ENCODE assay signal across 17 mouse cellular contexts in genomic region chr4:54896017-54896416, GRCm38 (mm10). TPM values are rescaled to one million over a fixed set of nuclear protein-coding genes. Genes with fewer than 3 reads are reported as not detected.
A peak's percentile ranks its signal among the peaks of the same experiment; 100 is the strongest.
DNase-seq lines count a peak whose midpoint lies in the region; ATAC-seq and TF ChIP-seq lines count a peak whose summit lies in the region.
"Had no signal": no experiment of that assay in that cellular context is flagged by ENCODE, and none has a peak within 500 bp of the region (broad histone marks: within the 10 kb centered on the region; RNA-seq: fewer than 3 reads in every experiment).

No protein-coding gene starts in this region.

- H3K4me2 ChIP-seq in forebrain, embryonic 13.5 days: no peak overlapping the region
- H3K4me2 ChIP-seq in forebrain, embryonic 11.5 days (ENCODE audit: low read depth, low read length, severe bottlenecking): no peak overlapping the region
- no peak overlapping the region for H3K4me2 ChIP-seq in forebrain, embryonic 15.5 days (replicated peaks)
- H3K4me2 ChIP-seq in forebrain, postnatal 0 days (ENCODE audit: low read depth): no peak overlapping the region
- H3K4me2 ChIP-seq: embryonic facial prominence, embryonic 12.5 days had no signal

- no peaks in the 10 kb centered on the region for H3K36me3 ChIP-seq in forebrain, embryonic 13.5 days (ENCODE audit: poor library complexity, severe bottlenecking)
- H3K36me3 ChIP-seq in forebrain, embryonic 11.5 days (ENCODE audit: control insufficient read depth, insufficient read depth, low read length): no peaks in the 10 kb centered on the region
- H3K36me3 ChIP-seq in forebrain, embryonic 15.5 days: no peaks in the 10 kb centered on the region
- H3K36me3 ChIP-seq in forebrain, embryonic 10.5 days (replicated peaks): no peaks in the 10 kb centered on the region
- no peaks in the 10 kb centered on the region for H3K36me3 ChIP-seq in forebrain, postnatal 0 days (ENCODE audit: insufficient read depth)
- H3K36me3 ChIP-seq: embryonic facial prominence, embryonic 10.5 days; embryonic facial prominence, embryonic 12.5 days had no signal

- no peak for TF ChIP-seq CTCF in forebrain, postnatal 0 days (IDR thresholded peaks at IDR 0.05; ENCODE audit: low read depth)

- DNase-seq in forebrain, embryonic 11.5 days (ENCODE audit: low spot score): no peak
- DNase-seq in forebrain, embryonic 10.5 days (ENCODE audit: extremely low spot score, low spot score): no peak
- DNase-seq in forebrain, postnatal 0 days: no peak
- no peak for DNase-seq in spleen, postnatal 14 days (ENCODE audit: low spot score in 2 of 2)
- DNase-seq: adrenal gland, adult 2 months; adrenal gland, postnatal 10 days; adrenal gland, postnatal 25 days; cerebellum, adult 11-12 months; cerebellum, adult 2 months; cerebellum, adult 9-10 months; cerebellum, postnatal 10 days; cerebellum, postnatal 25 days had no signal

- 0 out of 2 replicates have a peak, but pooled peaks have one; percentile 33 for ATAC-seq in forebrain, embryonic 13.5 days
- no peak for ATAC-seq in forebrain, embryonic 11.5 days (replicated peaks; ENCODE audit: low FRiP score)
- ATAC-seq in forebrain, embryonic 15.5 days (replicated peaks): peak; percentile 51; the same call in 1 of the 2 replicates
- peak; percentile 40; the same call in 1 of the 2 replicates for ATAC-seq in forebrain, postnatal 0 days

- no peak overlapping the region for H3K4me3 ChIP-seq in forebrain, embryonic 13.5 days
- no peak overlapping the region for H3K4me3 ChIP-seq in forebrain, embryonic 11.5 days (ENCODE audit: low read depth, low read length)
- no peak overlapping the region for H3K4me3 ChIP-seq in forebrain, embryonic 15.5 days
- no peak overlapping the region for H3K4me3 ChIP-seq in forebrain, embryonic 10.5 days
- H3K4me3 ChIP-seq in forebrain, postnatal 0 days (ENCODE audit: low read depth, low read length): no peak overlapping the region
- H3K4me3 ChIP-seq: embryonic facial prominence, embryonic 10.5 days; embryonic facial prominence, embryonic 12.5 days had no signal

- no peak overlapping the region for H3K9ac ChIP-seq in forebrain, embryonic 13.5 days
- no peak overlapping the region for H3K9ac ChIP-seq in forebrain, embryonic 11.5 days (ENCODE audit: low read length)
- H3K9ac ChIP-seq in forebrain, embryonic 15.5 days (replicated peaks): no peak overlapping the region
- no peak overlapping the region for H3K9ac ChIP-seq in forebrain, postnatal 0 days
- H3K9ac ChIP-seq: embryonic facial prominence, embryonic 12.5 days had no signal

- WGBS in forebrain, embryonic 13.5 days: 76% methylated on average over 4 of the region's 4 CpGs
- 87% methylated on average over 4 of the region's 4 CpGs for WGBS in forebrain, embryonic 11.5 days
- WGBS in forebrain, embryonic 15.5 days: 61% methylated on average over 4 of the region's 4 CpGs
- 94% methylated on average over 4 of the region's 4 CpGs for WGBS in forebrain, embryonic 10.5 days
- 59% methylated on average over 4 of the region's 4 CpGs for WGBS in forebrain, postnatal 0 days

- no peaks in the 10 kb centered on the region for H3K27me3 ChIP-seq in forebrain, embryonic 13.5 days
- no peaks in the 10 kb centered on the region for H3K27me3 ChIP-seq in forebrain, embryonic 11.5 days (ENCODE audit: control insufficient read depth, insufficient read depth, low read length)
- no peaks in the 10 kb centered on the region for H3K27me3 ChIP-seq in forebrain, embryonic 15.5 days
- H3K27me3 ChIP-seq in forebrain, embryonic 10.5 days (ENCODE audit: poor library complexity, severe bottlenecking): no peaks in the 10 kb centered on the region
- no peaks in the 10 kb centered on the region for H3K27me3 ChIP-seq in forebrain, postnatal 0 days (ENCODE audit: insufficient read depth, low read length)
- H3K27me3 ChIP-seq: embryonic facial prominence, embryonic 12.5 days had no signal

- H3K9me3 ChIP-seq in forebrain, embryonic 13.5 days (replicated peaks): no peaks in the 10 kb centered on the region
- no peaks in the 10 kb centered on the region for H3K9me3 ChIP-seq in forebrain, embryonic 11.5 days (ENCODE audit: control insufficient read depth, low read length)
- no peaks in the 10 kb centered on the region for H3K9me3 ChIP-seq in forebrain, embryonic 15.5 days
- no peaks in the 10 kb centered on the region for H3K9me3 ChIP-seq in forebrain, embryonic 10.5 days
- no peaks in the 10 kb centered on the region for H3K9me3 ChIP-seq in forebrain, postnatal 0 days (ENCODE audit: low read length)
- H3K9me3 ChIP-seq: embryonic facial prominence, embryonic 10.5 days; embryonic facial prominence, embryonic 12.5 days had no signal

- no peak overlapping the region for H3K27ac ChIP-seq in forebrain, embryonic 13.5 days
- no peak overlapping the region for H3K27ac ChIP-seq in forebrain, embryonic 11.5 days (ENCODE audit: low read depth, low read length)
- H3K27ac ChIP-seq in forebrain, embryonic 15.5 days (replicated peaks): no peak overlapping the region
- no peak overlapping the region for H3K27ac ChIP-seq in forebrain, embryonic 10.5 days
- H3K27ac ChIP-seq in forebrain, postnatal 0 days (ENCODE audit: low read depth, low read length): no peak overlapping the region
- H3K27ac ChIP-seq: embryonic facial prominence, embryonic 10.5 days; embryonic facial prominence, embryonic 12.5 days had no signal

- peaks cover 8% of the 10 kb centered on the region for H3K4me1 ChIP-seq in forebrain, embryonic 13.5 days
- no peaks in the 10 kb centered on the region for H3K4me1 ChIP-seq in forebrain, embryonic 11.5 days (replicated peaks; ENCODE audit: control insufficient read depth, insufficient read depth, low read length)
- H3K4me1 ChIP-seq in forebrain, embryonic 15.5 days: peaks cover 3% of the 10 kb centered on the region; the same call in 1 of the 2 replicates
- H3K4me1 ChIP-seq in forebrain, embryonic 10.5 days: 0 out of 2 replicates have a peak, but pooled peaks cover 2% of the 10 kb centered on the region
- no peaks in the 10 kb centered on the region for H3K4me1 ChIP-seq in forebrain, postnatal 0 days (ENCODE audit: insufficient read depth)
- H3K4me1 ChIP-seq: embryonic facial prominence, embryonic 10.5 days had no signal

RNA-seq across cellular contexts. Expression of gene Zfp462, which starts 48.8 kb away (rescaled TPM):
- 23.1 and 24.6 TPM in 2 replicates for polyA plus RNA-seq in forebrain, embryonic 13.5 days (2015; fragmentation: Nextera tagmentation; extraction: Ambion mirVana)
- polyA plus RNA-seq in forebrain, embryonic 11.5 days (2014; fragmentation: Nextera tagmentation; extraction: Ambion mirVana): 17.0 and 19.2 TPM in 2 replicates
- 21.0 and 21.9 TPM in 2 replicates for polyA plus RNA-seq in forebrain, embryonic 15.5 days (2015; fragmentation: Nextera tagmentation; extraction: Ambion mirVana)
- polyA plus RNA-seq in forebrain, embryonic 10.5 days (2016; fragmentation: Nextera tagmentation; extraction: Ambion mirVana): 13.6 and 14.4 TPM in 2 replicates
- total RNA-seq in forebrain, postnatal 0 days (2014; rRNA removed): 33.2 and 48.4 TPM in 2 replicates
- polyA plus RNA-seq in forebrain, postnatal 0 days (2015; fragmentation: Nextera tagmentation; extraction: Ambion mirVana): 4.4 and 6.2 TPM in 2 replicates
- total RNA-seq: MEL had no signal
